ENCODE assay signal across 8 mouse cellular contexts in the genomic region with DNA sequence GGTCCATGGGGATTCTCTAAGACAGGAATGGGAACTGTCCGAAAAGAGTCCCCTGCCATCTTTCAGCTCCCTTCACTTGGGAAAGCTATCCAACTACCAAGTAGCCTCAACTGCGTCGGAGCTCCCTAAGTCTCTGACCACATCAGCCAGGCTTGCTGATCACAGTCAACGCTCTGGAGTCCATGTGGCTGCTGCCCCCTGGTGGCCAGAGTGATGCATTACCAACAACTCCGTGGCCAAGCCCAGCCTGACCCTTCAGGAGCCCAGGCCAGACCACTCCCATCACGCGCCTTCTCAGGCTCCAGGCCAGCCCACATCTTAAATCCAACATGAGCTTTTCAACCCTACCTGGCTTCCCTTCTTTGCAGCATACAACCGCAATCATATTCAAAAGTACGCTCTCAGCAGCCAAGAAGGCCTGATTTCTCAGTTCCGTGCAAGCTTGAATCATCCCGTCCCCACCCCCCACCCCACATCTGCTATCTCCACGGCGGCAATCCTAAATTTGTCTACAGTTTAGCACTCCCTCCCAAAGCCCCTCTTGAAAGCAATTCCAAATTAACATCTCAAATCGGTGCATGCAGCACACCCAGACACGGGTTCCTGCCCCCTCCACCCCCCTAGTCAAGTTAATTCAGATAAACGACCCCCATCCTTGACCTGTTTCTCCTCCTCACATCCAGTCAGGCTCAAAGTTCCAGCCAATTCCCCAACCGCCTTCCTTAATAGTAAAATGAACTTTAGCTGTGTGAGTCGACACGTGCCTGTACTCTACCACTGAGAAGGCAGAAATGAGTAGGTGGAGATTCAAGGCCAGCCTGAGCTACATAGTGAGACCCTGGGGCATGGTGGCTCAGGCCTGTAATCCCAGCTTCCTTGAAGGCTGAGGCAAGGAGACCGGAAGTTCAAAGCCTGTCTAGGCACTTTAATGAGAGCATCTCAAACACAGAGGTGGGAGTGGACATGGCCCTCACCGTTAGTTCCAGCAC. TPM values are rescaled to one million over a fixed set of nuclear protein-coding genes. Genes with fewer than 3 reads are reported as not detected.
A peak's percentile ranks its signal among the peaks of the same experiment; 100 is the strongest.
DNase-seq lines count a peak whose midpoint lies in the region; ATAC-seq and TF ChIP-seq lines count a peak whose summit lies in the region.

No protein-coding gene starts in this region.

- WGBS in embryonic facial prominence, embryonic 14.5 days, result 22% methylated on average over 21 of the region's 21 CpGs
- WGBS in limb, embryonic 13.5 days, result 23% methylated on average over 21 of the region's 21 CpGs
- WGBS in midbrain, postnatal 0 days, result 32% methylated on average over 21 of the region's 21 CpGs

- no peak overlapping the region for H3K9ac ChIP-seq in embryonic facial prominence, embryonic 14.5 days (ENCODE audit: low read depth, low read length)
- no peak overlapping the region for H3K9ac ChIP-seq in limb, embryonic 13.5 days
- H3K9ac ChIP-seq in midbrain, postnatal 0 days (replicated peaks; ENCODE audit: low read length, poor library complexity, severe bottlenecking), result no peak overlapping the region

- no peaks in the 10 kb centered on the region for H3K9me3 ChIP-seq in embryonic facial prominence, embryonic 14.5 days (ENCODE audit: control insufficient read depth, low read length)
- H3K9me3 ChIP-seq in limb, embryonic 13.5 days, result no peaks in the 10 kb centered on the region
- H3K9me3 ChIP-seq in midbrain, postnatal 0 days (ENCODE audit: low read length), result no peaks in the 10 kb centered on the region

- peak; percentile 99 for TF ChIP-seq CTCF in midbrain, postnatal 0 days (IDR thresholded peaks at IDR 0.05)

- ATAC-seq in embryonic facial prominence, embryonic 14.5 days (ENCODE audit: low read depth), result peak; percentile 82; the same call in 1 of the 2 replicates
- peak; percentile 73 for ATAC-seq in limb, embryonic 13.5 days (ENCODE audit: low FRiP score, low read depth)
- peak; percentile 53; the same call in 1 of the 2 replicates for ATAC-seq in midbrain, postnatal 0 days (ENCODE audit: low FRiP score)

- no peaks in the 10 kb centered on the region for H3K4me1 ChIP-seq in embryonic facial prominence, embryonic 14.5 days (ENCODE audit: control insufficient read depth, insufficient read depth, low read length)
- no peaks in the 10 kb centered on the region for H3K4me1 ChIP-seq in limb, embryonic 13.5 days
- H3K4me1 ChIP-seq in midbrain, postnatal 0 days (ENCODE audit: insufficient read depth, low read length), result no peaks in the 10 kb centered on the region

- no peak overlapping the region for H3K4me2 ChIP-seq in embryonic facial prominence, embryonic 14.5 days (ENCODE audit: low read depth, low read length)
- H3K4me2 ChIP-seq in limb, embryonic 13.5 days (replicated peaks), result peak overlapping the region; percentile 35
- no peak overlapping the region for H3K4me2 ChIP-seq in midbrain, postnatal 0 days (ENCODE audit: low read depth, low read length, poor library complexity, severe bottlenecking)

- H3K36me3 ChIP-seq in embryonic facial prominence, embryonic 14.5 days (ENCODE audit: control insufficient read depth, insufficient read depth, low read length), result no peaks in the 10 kb centered on the region
- H3K36me3 ChIP-seq in limb, embryonic 13.5 days, result no peaks in the 10 kb centered on the region
- no peaks in the 10 kb centered on the region for H3K36me3 ChIP-seq in midbrain, postnatal 0 days (ENCODE audit: insufficient read depth, low read length)

- DNase-seq in 3134 (ENCODE audit: extremely low read depth, insufficient read length, low spot score), result peak; percentile 66
- peak; percentile 85 for DNase-seq in adrenal gland, postnatal 25 days
- peak; percentile 87 for DNase-seq in embryonic facial prominence, embryonic 14.5 days (ENCODE audit: low spot score)
- peak; percentile 63 to 82 for DNase-seq in heart, adult 9 months (ENCODE audit: low spot score in 2 of 2)
- DNase-seq in kidney, adult 9 months, result peak; percentile 84
- DNase-seq in midbrain, postnatal 0 days (ENCODE audit: low spot score), result peak; percentile 93
- peak; percentile 83 to 88 for DNase-seq in spleen, postnatal 10 days (ENCODE audit: low spot score in 2 of 2)

- no peak overlapping the region for H3K27ac ChIP-seq in embryonic facial prominence, embryonic 14.5 days (replicated peaks; ENCODE audit: low read depth, low read length)
- H3K27ac ChIP-seq in limb, embryonic 13.5 days, result no peak overlapping the region
- H3K27ac ChIP-seq in midbrain, postnatal 0 days (ENCODE audit: low read depth, low read length), result no peak overlapping the region

- H3K4me3 ChIP-seq in embryonic facial prominence, embryonic 14.5 days (ENCODE audit: low read depth, low read length), result no peak overlapping the region
- H3K4me3 ChIP-seq in limb, embryonic 13.5 days, result no peak overlapping the region
- H3K4me3 ChIP-seq in midbrain, postnatal 0 days (ENCODE audit: low read depth, low read length), result no peak overlapping the region

- peaks cover 13% of the 10 kb centered on the region for H3K27me3 ChIP-seq in embryonic facial prominence, embryonic 14.5 days (replicated peaks; ENCODE audit: control insufficient read depth, insufficient read depth, low read length)
- H3K27me3 ChIP-seq in limb, embryonic 13.5 days, result peaks cover 21% of the 10 kb centered on the region
- H3K27me3 ChIP-seq in midbrain, postnatal 0 days (ENCODE audit: insufficient read depth, low read length), result peaks cover 2% of the 10 kb centered on the region; the same call in 1 of the 2 replicates

RNA-seq across cellular contexts. Expression of a gene that starts 8.4 kb away (rescaled TPM):
- total RNA-seq in adrenal gland, postnatal 25 days (2021), result 0.67 and 1.0 TPM in 2 replicates
- 1.5 TPM in 2 replicates for polyA plus RNA-seq in embryonic facial prominence, embryonic 14.5 days (2014; fragmentation: Nextera tagmentation; extraction: Ambion mirVana)
- 2.0 and 2.2 TPM in 2 replicates for polyA plus RNA-seq in limb, embryonic 13.5 days (2015; fragmentation: Nextera tagmentation; extraction: Ambion mirVana)
- total RNA-seq in midbrain, postnatal 0 days (2014; rRNA removed), result 7.6 and 9.0 TPM in 2 replicates
- 28.9 and 35.9 TPM in 2 replicates for polyA plus RNA-seq in midbrain, postnatal 0 days (2015; fragmentation: Nextera tagmentation; extraction: Ambion mirVana)

RNA-seq across cellular contexts. Expression of a gene that starts 32.5 kb away (rescaled TPM):
- 17.5 and 18.0 TPM in 2 replicates for total RNA-seq in adrenal gland, postnatal 25 days (2021)
- polyA plus RNA-seq in embryonic facial prominence, embryonic 14.5 days (2014; fragmentation: Nextera tagmentation; extraction: Ambion mirVana), result 8.3 and 9.4 TPM in 2 replicates
- 10.2 and 10.5 TPM in 2 replicates for polyA plus RNA-seq in limb, embryonic 13.5 days (2015; fragmentation: Nextera tagmentation; extraction: Ambion mirVana)
- total RNA-seq in midbrain, postnatal 0 days (2014; rRNA removed), result 25.9 and 27.8 TPM in 2 replicates
- 17.7 and 18.7 TPM in 2 replicates for polyA plus RNA-seq in midbrain, postnatal 0 days (2015; fragmentation: Nextera tagmentation; extraction: Ambion mirVana)

RNA-seq across cellular contexts. Expression of a gene that starts 33.3 kb away (rescaled TPM):
- 14.6 and 16.0 TPM in 2 replicates for total RNA-seq in adrenal gland, postnatal 25 days (2021)
- 4.1 and 4.4 TPM in 2 replicates for polyA plus RNA-seq in embryonic facial prominence, embryonic 14.5 days (2014; fragmentation: Nextera tagmentation; extraction: Ambion mirVana)
- 2.3 and 2.8 TPM in 2 replicates for polyA plus RNA-seq in limb, embryonic 13.5 days (2015; fragmentation: Nextera tagmentation; extraction: Ambion mirVana)
- 8.1 and 9.5 TPM in 2 replicates for total RNA-seq in midbrain, postnatal 0 days (2014; rRNA removed)
- 0.94 and 1.0 TPM in 2 replicates for polyA plus RNA-seq in midbrain, postnatal 0 days (2015; fragmentation: Nextera tagmentation; extraction: Ambion mirVana)

RNA-seq across cellular contexts. Expression of a gene that starts 49.7 kb away (rescaled TPM):
- total RNA-seq in adrenal gland, postnatal 25 days (2021), result 97.4 and 108 TPM in 2 replicates
- polyA plus RNA-seq in embryonic facial prominence, embryonic 14.5 days (2014; fragmentation: Nextera tagmentation; extraction: Ambion mirVana), result 14.3 and 14.8 TPM in 2 replicates
- 11.9 and 13.0 TPM in 2 replicates for polyA plus RNA-seq in limb, embryonic 13.5 days (2015; fragmentation: Nextera tagmentation; extraction: Ambion mirVana)
- 155 and 169 TPM in 2 replicates for total RNA-seq in midbrain, postnatal 0 days (2014; rRNA removed)
- 20.3 and 20.6 TPM in 2 replicates for polyA plus RNA-seq in midbrain, postnatal 0 days (2015; fragmentation: Nextera tagmentation; extraction: Ambion mirVana)
